ENCODE assay signal across 20 mouse cellular contexts in the genomic region with DNA sequence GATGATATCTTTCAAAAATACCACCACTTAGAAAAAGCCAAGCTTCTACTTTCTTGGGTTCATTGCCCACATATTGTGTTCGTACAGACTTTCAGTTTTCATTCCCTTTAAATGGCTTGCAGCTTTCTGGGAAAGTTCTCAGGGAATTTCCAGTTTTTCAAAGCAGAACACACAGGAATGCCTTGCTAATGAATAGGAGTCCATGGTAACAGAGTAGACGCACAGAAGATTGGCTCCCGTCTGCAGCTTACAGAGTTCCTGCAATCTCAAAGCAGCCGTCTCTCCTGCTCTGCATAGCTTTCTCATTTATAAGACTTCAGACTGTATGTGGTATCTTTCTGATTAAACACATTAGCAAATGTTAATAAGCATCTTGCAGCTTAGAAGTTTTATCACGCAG. TPM values are rescaled to one million over a fixed set of nuclear protein-coding genes. Genes with fewer than 3 reads are reported as not detected.
DNase-seq lines count a peak whose midpoint lies in the region; ATAC-seq and TF ChIP-seq lines count a peak whose summit lies in the region.
"Had no signal": no experiment of that assay in that cellular context is flagged by ENCODE, and none has a peak within 500 bp of the region (broad histone marks: within the 10 kb centered on the region; RNA-seq: fewer than 3 reads in every experiment).

No protein-coding gene starts in this region.

- no peaks in the 10 kb centered on the region for H3K4me1 ChIP-seq in forebrain, embryonic 11.5 days (replicated peaks; ENCODE audit: control insufficient read depth, insufficient read depth, low read length)
- H3K4me1 ChIP-seq in forebrain, embryonic 10.5 days, result peaks cover 10% of the 10 kb centered on the region; the same call in 1 of the 2 replicates
- H3K4me1 ChIP-seq in forebrain, embryonic 13.5 days, result peaks cover 8% of the 10 kb centered on the region; the same call in 1 of the 2 replicates
- peaks cover 4% of the 10 kb centered on the region; the same call in 1 of the 2 replicates for H3K4me1 ChIP-seq in hindbrain, postnatal 0 days (ENCODE audit: insufficient read depth, low read length)
- no peaks in the 10 kb centered on the region for H3K4me1 ChIP-seq in heart, embryonic 11.5 days (ENCODE audit: control insufficient read depth, insufficient read depth, low read length)
- H3K4me1 ChIP-seq: heart, embryonic 13.5 days; limb, embryonic 10.5 days; liver, embryonic 13.5 days; lung, embryonic 15.5 days had no signal

- TF ChIP-seq CTCF in hindbrain, postnatal 0 days (IDR thresholded peaks at IDR 0.05; ENCODE audit: low read depth), result no peak

- no peaks in the 10 kb centered on the region for H3K36me3 ChIP-seq in forebrain, embryonic 11.5 days (ENCODE audit: control insufficient read depth, insufficient read depth, low read length)
- H3K36me3 ChIP-seq in forebrain, embryonic 10.5 days (replicated peaks), result no peaks in the 10 kb centered on the region
- no peaks in the 10 kb centered on the region for H3K36me3 ChIP-seq in forebrain, embryonic 13.5 days (ENCODE audit: poor library complexity, severe bottlenecking)
- H3K36me3 ChIP-seq in hindbrain, postnatal 0 days (ENCODE audit: insufficient read depth, low read length), result no peaks in the 10 kb centered on the region
- no peaks in the 10 kb centered on the region for H3K36me3 ChIP-seq in heart, embryonic 11.5 days (ENCODE audit: control insufficient read depth, insufficient read depth, low read length)
- H3K36me3 ChIP-seq: heart, embryonic 13.5 days; limb, embryonic 10.5 days; liver, embryonic 13.5 days; lung, embryonic 15.5 days had no signal

- no peaks in the 10 kb centered on the region for H3K9me3 ChIP-seq in forebrain, embryonic 11.5 days (ENCODE audit: control insufficient read depth, low read length)
- no peaks in the 10 kb centered on the region for H3K9me3 ChIP-seq in forebrain, embryonic 10.5 days
- no peaks in the 10 kb centered on the region for H3K9me3 ChIP-seq in forebrain, embryonic 13.5 days (replicated peaks)
- H3K9me3 ChIP-seq in hindbrain, postnatal 0 days (ENCODE audit: low read length), result no peaks in the 10 kb centered on the region
- no peaks in the 10 kb centered on the region for H3K9me3 ChIP-seq in heart, embryonic 11.5 days (replicated peaks; ENCODE audit: control insufficient read depth, low read length)
- H3K9me3 ChIP-seq: heart, embryonic 13.5 days; limb, embryonic 10.5 days; liver, embryonic 13.5 days; lung, embryonic 15.5 days had no signal

- no peak for DNase-seq in forebrain, embryonic 11.5 days (ENCODE audit: low spot score)
- DNase-seq in forebrain, embryonic 10.5 days (ENCODE audit: extremely low spot score, low spot score), result no peak
- peak; percentile 85 for DNase-seq in Muller cell, postnatal 12 days (ENCODE audit: inconsistent ontology term)
- DNase-seq in hindbrain, postnatal 0 days (ENCODE audit: low spot score), result peak; percentile 51
- DNase-seq in yolk sac, embryonic 10.5 days (ENCODE audit: low spot score), result no peak
- no peak for DNase-seq in right cerebral cortex, postnatal 14 days
- DNase-seq: adrenal gland, postnatal 25 days; cerebellum, adult 8-10 months; heart, postnatal 36 days; kidney, adult 11 months; liver, embryonic 13.5 days; right cerebral cortex, postnatal 4 days had no signal

- WGBS in forebrain, embryonic 11.5 days, result 42% methylated on average over 5 of the region's 5 CpGs
- WGBS in forebrain, embryonic 10.5 days, result 66% methylated on average over 5 of the region's 5 CpGs
- 19% methylated on average over 5 of the region's 5 CpGs for WGBS in forebrain, embryonic 13.5 days
- WGBS in hindbrain, postnatal 0 days, result 26% methylated on average over 5 of the region's 5 CpGs
- 60% methylated on average over 5 of the region's 5 CpGs for WGBS in heart, embryonic 11.5 days (ENCODE audit: insufficient replicate concordance)

- H3K27ac ChIP-seq in forebrain, embryonic 11.5 days (ENCODE audit: low read depth, low read length), result no peak overlapping the region
- H3K27ac ChIP-seq in forebrain, embryonic 10.5 days, result no peak overlapping the region
- H3K27ac ChIP-seq in forebrain, embryonic 13.5 days, result peak overlapping the region; percentile 8; the same call in 1 of the 2 replicates
- H3K27ac ChIP-seq in hindbrain, postnatal 0 days, result 0 out of 2 replicates have a peak overlapping the region, but pooled peaks have one; percentile 15
- no peak overlapping the region for H3K27ac ChIP-seq in heart, embryonic 11.5 days (ENCODE audit: low read depth, low read length)
- H3K27ac ChIP-seq: heart, embryonic 13.5 days; kidney, postnatal 0 days; layer of hippocampus, adult 2 months; limb, embryonic 10.5 days; liver, embryonic 13.5 days; lung, embryonic 15.5 days had no signal

- H3K4me2 ChIP-seq in forebrain, embryonic 11.5 days (ENCODE audit: low read depth, low read length, severe bottlenecking), result no peak overlapping the region
- peak overlapping the region; percentile 16; the same call in 1 of the 2 replicates for H3K4me2 ChIP-seq in forebrain, embryonic 13.5 days
- no peak overlapping the region for H3K4me2 ChIP-seq in hindbrain, postnatal 0 days (ENCODE audit: low read depth, low read length)
- H3K4me2 ChIP-seq in heart, embryonic 11.5 days, result no peak overlapping the region
- H3K4me2 ChIP-seq: heart, embryonic 13.5 days; liver, embryonic 13.5 days; lung, embryonic 15.5 days had no signal

- no peak overlapping the region for H3K4me3 ChIP-seq in forebrain, embryonic 11.5 days (ENCODE audit: low read depth, low read length)
- no peak overlapping the region for H3K4me3 ChIP-seq in forebrain, embryonic 10.5 days
- no peak overlapping the region for H3K4me3 ChIP-seq in forebrain, embryonic 13.5 days
- H3K4me3 ChIP-seq in hindbrain, postnatal 0 days (ENCODE audit: low read length), result no peak overlapping the region
- H3K4me3 ChIP-seq in heart, embryonic 11.5 days (ENCODE audit: low read depth, low read length), result no peak overlapping the region
- H3K4me3 ChIP-seq: heart, embryonic 13.5 days; layer of hippocampus, adult 2 months; limb, embryonic 10.5 days; liver, embryonic 13.5 days; lung, embryonic 15.5 days had no signal

- H3K9ac ChIP-seq in forebrain, embryonic 11.5 days (ENCODE audit: low read length), result no peak overlapping the region
- no peak overlapping the region for H3K9ac ChIP-seq in forebrain, embryonic 13.5 days
- no peak overlapping the region for H3K9ac ChIP-seq in hindbrain, postnatal 0 days (replicated peaks; ENCODE audit: low read length)
- no peak overlapping the region for H3K9ac ChIP-seq in heart, embryonic 11.5 days (ENCODE audit: low read depth, low read length)
- H3K9ac ChIP-seq: heart, embryonic 13.5 days; liver, embryonic 13.5 days; lung, embryonic 15.5 days had no signal

- H3K27me3 ChIP-seq in forebrain, embryonic 11.5 days (ENCODE audit: control insufficient read depth, insufficient read depth, low read length), result no peaks in the 10 kb centered on the region
- no peaks in the 10 kb centered on the region for H3K27me3 ChIP-seq in forebrain, embryonic 10.5 days (ENCODE audit: poor library complexity, severe bottlenecking)
- H3K27me3 ChIP-seq in forebrain, embryonic 13.5 days, result no peaks in the 10 kb centered on the region
- no peaks in the 10 kb centered on the region for H3K27me3 ChIP-seq in hindbrain, postnatal 0 days (ENCODE audit: insufficient read depth, low read length)
- no peaks in the 10 kb centered on the region; the same call in 1 of the 2 replicates for H3K27me3 ChIP-seq in heart, embryonic 11.5 days (ENCODE audit: control insufficient read depth, insufficient read depth, low read length)
- H3K27me3 ChIP-seq: CH12.LX; heart, embryonic 13.5 days; liver, embryonic 13.5 days; lung, embryonic 15.5 days had no signal

- ATAC-seq in forebrain, embryonic 11.5 days (replicated peaks; ENCODE audit: low FRiP score), result peak; percentile 64
- ATAC-seq in forebrain, embryonic 13.5 days, result peak; percentile 85
- ATAC-seq in hindbrain, postnatal 0 days, result peak; percentile 51; the same call in 1 of the 2 replicates
- no peak for ATAC-seq in heart, embryonic 11.5 days (replicated peaks; ENCODE audit: insufficient number of reproducible peaks, low FRiP score, low TSS enrichment)

RNA-seq across cellular contexts. Expression of a gene that starts 39.8 kb away (rescaled TPM):
- 23.4 and 24.5 TPM in 2 replicates for polyA plus RNA-seq in forebrain, embryonic 11.5 days (2014; fragmentation: Nextera tagmentation; extraction: Ambion mirVana)
- polyA plus RNA-seq in forebrain, embryonic 10.5 days (2016; fragmentation: Nextera tagmentation; extraction: Ambion mirVana), result 20.2 and 23.3 TPM in 2 replicates
- 19.8 and 20.7 TPM in 2 replicates for polyA plus RNA-seq in forebrain, embryonic 13.5 days (2015; fragmentation: Nextera tagmentation; extraction: Ambion mirVana)
- 41.2 and 44.0 TPM in 2 replicates for total RNA-seq in hindbrain, postnatal 0 days (2014; rRNA removed)
- polyA plus RNA-seq in hindbrain, postnatal 0 days (2015; fragmentation: Nextera tagmentation; extraction: Ambion mirVana), result 44.8 and 47.0 TPM in 2 replicates
- polyA plus RNA-seq in heart, embryonic 11.5 days (2014; fragmentation: Nextera tagmentation; extraction: Ambion mirVana), result 19.2 and 21.1 TPM in 2 replicates

RNA-seq across cellular contexts. Expression of a gene that starts 39.8 kb away (rescaled TPM):
- 28.0 and 31.0 TPM in 2 replicates for polyA plus RNA-seq in forebrain, embryonic 11.5 days (2014; fragmentation: Nextera tagmentation; extraction: Ambion mirVana)
- 24.4 and 26.3 TPM in 2 replicates for polyA plus RNA-seq in forebrain, embryonic 10.5 days (2016; fragmentation: Nextera tagmentation; extraction: Ambion mirVana)
- polyA plus RNA-seq in forebrain, embryonic 13.5 days (2015; fragmentation: Nextera tagmentation; extraction: Ambion mirVana), result 14.5 and 17.9 TPM in 2 replicates
- 20.4 and 21.8 TPM in 2 replicates for total RNA-seq in hindbrain, postnatal 0 days (2014; rRNA removed)
- polyA plus RNA-seq in hindbrain, postnatal 0 days (2015; fragmentation: Nextera tagmentation; extraction: Ambion mirVana), result 10.1 and 12.6 TPM in 2 replicates
- polyA plus RNA-seq in heart, embryonic 11.5 days (2014; fragmentation: Nextera tagmentation; extraction: Ambion mirVana), result 19.8 and 28.7 TPM in 2 replicates

Comparison
In these comparisons a context has a peak if more than half of its experiments do, and no peak if none do; other contexts are left out.
1. H3K27ac ChIP-seq: peak in forebrain, embryonic 13.5 days (single experiment) and hindbrain, postnatal 0 days (single experiment); none in forebrain, embryonic 11.5 days (single experiment), forebrain, embryonic 10.5 days (single experiment) and heart, embryonic 11.5 days (single experiment).
2. DNase-seq: peak in Muller cell, postnatal 12 days (single experiment) and hindbrain, postnatal 0 days (single experiment); none in forebrain, embryonic 11.5 days (single experiment), forebrain, embryonic 10.5 days (single experiment), yolk sac, embryonic 10.5 days (single experiment) and right cerebral cortex, postnatal 14 days (single experiment).